Mouse (Mus musculus) neutrophil, adult 5-6 weeks (primary cell): ENCODE results near the gene Kctd4. TPM values are rescaled to one million over a fixed set of nuclear protein-coding genes. Genes with fewer than 3 reads are reported as not detected.
"Not testable (repeated sequence)": the region's sequence is repeated elsewhere in the genome, so short reads cannot be mapped to it uniquely, and the experiment has no call there.

Experiments used
- ATAC-seq: fragments of 151-379, 151-347 bp; 2 replicates; pipeline ENCODE4 v1.8.0; 2017; ENCODE audit warnings: mild to moderate bottlenecking, moderate TSS enrichment; ENCODE audit not compliant: insufficient number of reproducible peaks, poor library complexity, low FRiP score, severe bottlenecking; ENCODE audit errors: extremely low read depth
- total RNA-seq: library from RNA; stranded (forward); fragments of 200-1000 nt; gene quantifications from 2 replicates; pipeline ENCODE4 v1.2.3, GENCODE M21; 2017

The Kctd4 gene
- total RNA-seq: 0.49 and 0.58 TPM in 2 replicates

DNA sequence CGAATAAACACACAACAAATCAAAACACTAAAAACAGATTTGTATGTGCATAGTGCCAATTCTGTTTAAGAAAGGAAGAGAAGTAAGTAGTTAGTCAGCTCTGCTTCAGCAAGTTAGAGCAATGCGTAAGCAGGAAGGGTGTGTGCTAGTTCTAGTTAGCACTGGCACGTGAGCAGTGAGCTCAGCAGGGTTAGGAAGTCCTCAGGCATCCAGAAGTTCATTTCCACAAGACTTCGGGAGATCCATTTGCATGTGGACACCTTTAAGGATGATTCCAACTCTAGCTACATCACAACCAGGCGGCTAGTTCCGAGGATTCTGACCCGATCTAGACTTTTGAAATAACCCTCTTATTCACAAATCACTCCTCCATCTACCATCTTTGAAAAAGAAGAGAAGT lies at the start of gene Kctd4:
TSS of gene Kctd4 (plus strand) at position 244 of the 400 bp plus-strand sequence.
- no peak for ATAC-seq

DNA sequence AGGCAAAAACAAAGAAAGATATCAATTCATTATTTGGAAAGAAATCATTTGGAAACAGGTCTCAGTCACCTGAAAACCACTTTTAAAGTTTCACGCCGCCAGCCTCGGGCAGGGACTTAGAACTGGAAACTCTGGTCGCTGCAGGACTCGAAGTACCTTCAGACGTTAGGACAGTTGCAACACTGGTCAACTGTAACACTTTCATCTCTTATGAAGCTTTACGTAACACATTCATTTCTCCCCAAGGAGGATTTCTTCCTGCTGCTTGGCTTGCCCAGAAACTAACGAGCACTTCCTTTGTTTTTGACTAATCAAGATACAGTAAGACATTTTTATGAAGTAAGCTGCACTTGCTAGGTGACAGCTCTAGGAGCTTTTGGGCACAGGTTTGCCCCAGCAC lies 47.9 kb upstream of the Kctd4 start:
- ATAC-seq: no peak

DNA sequence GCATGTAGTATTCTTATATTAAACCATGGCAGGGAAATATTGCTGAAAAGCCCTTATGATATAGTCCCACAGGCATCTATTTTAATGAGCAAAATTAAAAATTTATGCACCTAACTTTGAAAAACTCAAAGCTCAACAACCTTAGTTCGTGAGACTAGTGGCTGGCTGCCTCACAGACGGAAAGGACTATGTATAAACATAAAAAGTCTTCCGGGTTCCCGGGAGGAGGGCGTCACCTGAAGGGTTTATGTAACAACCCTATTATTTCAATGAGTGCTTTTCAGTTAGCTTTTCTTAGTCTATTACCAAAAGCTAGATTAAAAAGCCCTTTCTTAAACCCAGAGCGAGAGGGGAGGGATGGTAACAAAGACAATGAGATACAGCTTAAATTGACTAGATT lies 42.8 kb upstream of the Kctd4 start:
- ATAC-seq: no peak

DNA sequence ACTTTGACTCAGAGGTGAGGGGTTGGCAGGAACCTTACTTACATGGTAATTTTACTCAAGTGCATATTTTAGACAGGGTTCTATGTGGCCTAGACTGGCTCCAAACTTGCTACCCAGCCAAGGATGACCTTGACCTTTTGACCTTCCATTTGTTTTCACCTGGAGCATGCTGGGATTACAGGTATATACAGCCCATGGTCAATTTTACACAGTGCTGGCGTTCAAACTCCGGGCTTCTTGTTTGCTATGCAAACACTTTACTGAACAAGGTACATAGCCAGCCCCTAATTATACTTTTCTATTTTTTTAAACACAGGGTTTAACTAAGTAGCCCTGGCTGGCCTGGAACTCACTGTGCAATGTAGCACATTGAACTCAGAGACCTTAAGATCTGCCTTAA lies 42.1 kb upstream of the Kctd4 start:
- ATAC-seq: no peak

DNA sequence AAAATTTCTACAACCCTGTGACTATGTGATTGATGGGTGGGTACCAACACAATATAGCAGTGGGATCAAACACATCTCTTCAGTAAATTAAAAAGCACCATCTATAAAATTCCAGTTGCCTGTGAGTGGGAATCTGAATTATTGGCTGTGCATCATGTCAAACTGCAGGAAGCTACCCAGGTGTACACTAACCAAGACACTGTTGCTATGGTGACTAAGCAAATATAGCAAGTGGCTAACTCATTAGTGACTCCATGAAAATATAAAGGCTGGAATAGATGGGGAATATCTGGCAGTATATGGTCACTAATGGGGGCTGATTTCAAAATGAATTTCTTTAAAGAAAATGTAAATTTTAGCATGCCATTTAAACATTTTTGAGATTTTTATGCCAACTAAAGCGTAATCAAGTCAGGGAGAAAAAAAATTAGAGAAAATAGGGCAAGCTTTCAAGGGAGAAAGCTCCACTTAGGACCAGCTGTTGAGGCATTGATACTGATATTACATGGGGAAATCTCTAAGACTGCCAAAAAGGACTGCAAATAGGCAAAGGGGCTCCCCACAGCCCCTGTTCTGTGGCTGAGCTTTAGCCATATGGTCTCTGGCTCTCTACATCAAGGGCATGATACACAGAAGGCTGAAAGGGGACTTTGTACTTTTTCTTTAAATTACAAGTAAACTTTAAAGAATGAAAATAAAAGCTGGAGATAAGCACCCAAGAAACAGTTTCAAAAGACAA lies 31.3 kb upstream of the Kctd4 start:
- no peak for ATAC-seq

DNA sequence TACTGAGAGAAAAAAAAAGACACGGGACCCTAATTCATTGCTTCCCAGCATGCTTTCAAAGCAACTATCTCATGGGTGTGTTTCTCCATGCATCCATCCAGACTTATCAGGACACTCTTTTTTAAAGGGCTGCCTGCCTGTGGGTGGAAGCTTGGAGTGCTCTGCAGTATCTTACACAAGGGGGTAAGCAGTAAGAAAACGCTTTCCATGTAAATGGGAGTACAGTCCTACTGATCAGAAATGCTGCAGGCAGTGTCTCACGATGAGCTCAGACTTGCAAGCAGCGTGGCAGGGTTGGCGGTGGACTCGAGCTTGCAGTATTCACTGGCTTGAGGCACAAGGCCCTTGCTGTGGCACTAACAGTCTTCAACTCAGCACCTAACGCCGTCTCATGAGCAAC lies 25.1 kb upstream of the Kctd4 start:
- ATAC-seq: not testable (repeated sequence)

DNA sequence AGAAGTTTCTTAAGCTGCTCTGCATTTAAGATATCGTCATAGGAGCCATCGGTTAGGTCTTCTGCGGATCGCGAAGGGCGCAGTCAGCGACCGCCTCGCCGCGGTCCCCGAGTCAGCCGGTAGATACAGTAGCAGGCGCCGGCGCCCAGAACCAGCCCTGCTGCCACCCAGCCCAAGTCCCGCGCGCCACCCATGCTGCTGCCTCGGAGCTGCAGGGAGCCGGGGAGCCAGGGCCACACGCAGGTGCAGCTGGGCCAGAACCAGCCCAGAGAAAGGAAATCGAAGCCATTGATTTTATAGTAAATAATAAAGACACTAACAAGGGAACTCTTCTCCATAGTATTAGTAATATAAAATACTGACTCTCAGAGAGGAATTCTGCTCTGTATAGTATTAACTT lies 23.5 kb upstream of the Kctd4 start:
- no peak for ATAC-seq

DNA sequence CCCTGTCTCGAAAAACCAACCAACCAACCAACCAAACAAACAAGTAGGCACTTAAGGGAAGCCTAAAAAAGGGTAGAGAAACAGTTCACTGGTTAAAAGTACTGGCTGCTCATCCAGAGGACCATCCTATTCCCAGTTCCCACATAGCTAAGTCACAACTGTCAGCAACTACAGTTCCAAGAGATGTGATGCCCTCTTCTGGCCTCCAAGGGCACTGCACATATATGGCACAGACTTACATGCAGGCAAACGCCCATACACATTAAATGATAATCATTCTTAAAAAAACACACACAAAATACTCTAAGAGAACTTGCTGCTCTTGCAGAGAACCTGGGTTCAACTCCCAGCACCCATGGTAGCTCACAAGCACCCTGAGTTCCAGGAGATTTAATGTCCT lies 20.4 kb upstream of the Kctd4 start:
- ATAC-seq: no peak

DNA sequence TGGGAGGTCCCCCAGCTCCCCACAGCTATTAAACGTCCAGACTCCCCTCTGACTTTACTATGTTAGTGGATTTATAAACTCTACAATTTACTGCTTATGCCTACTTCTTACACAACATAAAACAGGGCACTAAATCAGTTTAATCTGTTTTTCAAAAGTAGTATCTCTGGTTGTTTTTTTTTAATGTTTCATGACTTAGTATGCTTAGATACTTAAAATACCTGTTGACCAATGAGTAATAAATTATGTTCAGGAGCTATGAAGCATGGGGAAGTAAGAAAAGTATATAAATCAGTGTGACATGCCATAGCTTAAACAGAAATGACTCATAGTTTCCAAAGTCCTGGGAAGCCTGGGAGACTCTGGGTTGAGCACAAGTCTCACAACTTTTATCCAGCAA lies 17.1 kb upstream of the Kctd4 start:
- no peak for ATAC-seq

DNA sequence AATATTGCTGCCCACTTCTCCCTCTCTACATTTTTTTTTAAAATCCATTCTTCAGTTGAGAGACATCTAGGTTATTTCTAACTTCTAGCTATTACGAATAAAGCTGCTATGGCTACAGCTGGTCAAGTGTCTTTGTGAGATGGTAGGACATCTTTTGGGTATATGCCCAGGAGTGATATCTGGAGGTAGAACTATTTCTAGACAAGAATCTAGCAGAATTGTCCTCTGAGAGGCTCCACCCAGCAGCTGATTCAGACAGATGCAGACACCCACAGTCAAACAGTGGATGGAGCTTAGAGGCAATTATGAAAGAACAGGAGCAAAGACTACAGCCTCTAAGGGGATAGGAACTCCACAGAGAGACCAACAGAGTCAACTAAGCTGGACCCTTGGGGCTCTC lies 13.3 kb upstream of the Kctd4 start:
- no peak for ATAC-seq

DNA sequence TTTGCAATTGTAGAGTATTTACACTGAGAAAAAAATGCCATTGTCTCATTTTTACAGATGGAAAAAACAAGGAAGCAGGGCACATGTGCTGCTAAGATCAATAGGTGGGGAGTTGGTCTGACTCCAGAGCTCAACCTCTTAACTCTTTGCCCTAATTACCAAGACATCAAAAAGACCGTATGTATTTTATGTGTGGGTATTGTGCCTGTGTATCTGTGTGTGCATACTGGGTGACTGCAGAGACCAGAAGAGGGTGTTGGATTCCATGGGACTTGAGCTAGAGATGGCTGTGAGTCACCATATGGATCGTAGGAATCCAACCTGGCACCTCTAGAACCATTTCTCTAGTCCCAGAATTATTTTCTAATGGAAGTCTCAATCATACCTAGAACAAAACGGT lies 12.4 kb upstream of the Kctd4 start:
- ATAC-seq: no peak

DNA sequence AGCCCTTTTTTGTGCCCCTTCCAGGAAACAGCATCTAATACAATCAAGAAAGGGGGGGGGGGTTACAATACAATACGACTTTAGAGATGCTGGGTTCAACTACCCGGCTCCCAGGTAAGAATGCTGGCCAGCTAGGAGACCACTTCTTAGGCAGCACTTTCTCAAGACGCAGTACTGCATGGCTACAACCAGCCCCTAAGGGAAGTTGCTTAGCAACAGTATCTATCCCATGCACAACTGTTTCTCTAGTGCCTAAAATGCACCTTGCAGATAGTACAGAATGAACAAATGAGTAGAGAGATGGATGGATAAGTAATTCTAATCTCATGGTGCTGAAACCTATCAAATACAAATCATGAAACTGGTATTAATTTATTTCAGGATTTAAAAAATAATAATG lies 7.1 kb upstream of the Kctd4 start:
- ATAC-seq: no peak

DNA sequence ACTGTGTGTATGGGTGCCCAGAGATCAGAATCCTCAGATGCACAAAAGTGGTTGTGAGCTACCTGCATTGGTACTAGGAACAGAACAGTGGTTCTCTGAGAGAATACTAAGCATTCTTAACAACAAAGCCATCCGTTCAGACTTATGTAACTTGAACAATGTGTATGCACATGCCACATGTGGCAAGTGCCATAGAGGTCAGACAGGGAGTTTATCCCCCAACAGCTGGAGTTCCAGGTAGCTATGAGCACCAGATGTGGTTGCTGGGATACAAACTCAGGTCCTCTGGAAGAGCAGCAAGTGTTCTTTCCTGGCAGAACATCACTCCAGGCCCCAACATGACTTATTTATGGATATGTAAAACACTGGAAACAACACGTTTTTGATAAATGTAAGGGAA lies 1.8 kb upstream of the Kctd4 start:
- ATAC-seq: no peak

DNA sequence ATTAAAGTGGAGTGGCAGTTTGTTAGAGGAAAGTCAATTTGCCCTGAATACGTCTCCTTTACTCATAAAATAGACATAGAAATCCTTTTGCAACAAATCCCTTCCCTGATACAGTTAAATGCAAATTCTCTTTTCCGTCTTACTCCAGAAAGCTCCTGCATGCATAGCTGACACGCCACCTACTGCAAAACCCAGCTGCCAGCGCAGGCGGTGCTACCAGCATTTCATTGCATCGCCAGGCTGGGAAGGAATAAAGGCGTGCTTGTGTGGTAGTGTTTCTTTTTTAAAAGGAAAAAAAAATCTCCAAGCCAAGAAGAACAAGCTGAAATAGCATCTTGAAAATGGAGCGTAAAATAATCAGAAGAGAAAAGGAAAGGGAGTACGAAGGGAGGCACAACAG lies 7.4 kb downstream of the Kctd4 start:
- no peak for ATAC-seq

DNA sequence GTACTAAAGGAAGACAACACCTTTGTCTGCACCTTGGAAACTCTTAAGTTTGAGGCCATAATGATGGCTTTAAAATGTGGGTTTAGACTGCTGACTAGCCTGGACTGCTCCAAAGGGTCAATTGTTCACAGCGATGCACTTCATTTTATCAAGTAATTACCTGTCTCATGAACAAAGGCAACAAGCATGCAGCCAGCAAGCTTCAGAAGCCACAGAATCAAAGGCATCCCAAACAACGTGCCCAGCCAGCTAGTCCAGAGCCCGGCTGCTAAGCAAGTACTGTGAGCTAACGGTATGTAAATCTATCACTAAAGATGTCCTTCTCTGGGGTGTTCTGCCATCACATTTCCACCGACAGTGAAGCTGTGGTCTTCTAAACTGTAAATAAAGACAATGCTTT lies 8.4 kb downstream of the Kctd4 start:
- ATAC-seq: no peak

DNA sequence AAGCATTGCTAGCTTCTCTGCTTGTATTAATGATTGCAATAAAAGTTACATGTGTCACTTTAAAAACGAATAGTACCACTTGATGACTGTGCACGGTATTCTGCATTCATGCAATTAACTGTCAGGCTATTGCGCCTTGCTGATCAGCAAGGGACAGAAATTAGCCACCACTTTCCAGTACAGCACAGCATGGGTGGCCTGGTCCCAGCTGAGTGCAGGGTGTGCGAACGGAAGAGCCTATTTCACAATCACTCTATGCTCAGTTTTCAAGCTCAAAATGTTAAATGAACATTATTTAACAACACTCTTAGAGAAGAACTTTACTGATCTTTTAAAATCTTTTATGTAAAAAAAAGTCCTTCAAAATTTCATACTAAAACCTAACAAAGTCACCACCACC lies 9.2 kb downstream of the Kctd4 start:
- ATAC-seq: no peak

DNA sequence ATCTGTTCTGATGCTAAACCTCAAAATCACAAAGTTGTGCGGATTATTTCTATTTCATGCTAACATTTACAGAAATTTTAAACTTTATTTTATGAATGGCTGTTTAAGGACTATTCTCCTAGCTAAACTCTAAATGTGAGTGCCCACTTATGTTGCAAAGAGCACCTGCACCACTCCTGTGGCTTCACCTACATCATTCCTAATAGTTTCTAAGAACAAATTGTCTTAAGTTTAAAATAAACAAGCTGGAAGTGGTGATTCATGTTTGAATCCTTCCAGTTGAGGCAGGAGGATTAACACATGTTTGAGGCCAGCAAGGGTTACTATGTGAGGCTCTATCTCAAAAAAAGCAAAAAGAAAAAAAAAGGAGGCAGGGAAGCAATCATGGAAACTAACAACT lies 9.6 kb downstream of the Kctd4 start:
- no peak for ATAC-seq

DNA sequence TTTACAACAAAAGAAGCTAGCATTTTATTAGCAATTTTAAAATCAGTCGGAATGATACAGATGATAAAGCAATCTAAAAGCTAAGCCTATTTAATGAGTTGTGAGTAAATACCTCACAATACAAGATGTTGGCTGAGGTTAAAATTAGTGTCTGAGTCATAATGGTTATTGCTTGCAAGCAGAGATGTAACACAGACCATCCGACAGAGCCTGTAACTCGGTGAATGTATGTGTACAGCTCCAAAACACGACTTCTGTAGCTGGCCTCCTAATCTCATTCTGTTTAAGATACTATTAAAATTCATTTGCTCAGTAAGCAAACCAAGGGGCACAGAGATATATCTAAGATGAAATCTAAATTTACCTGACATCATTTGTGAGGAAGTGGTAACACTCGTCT lies 12.5 kb downstream of the Kctd4 start:
- ATAC-seq: no peak

DNA sequence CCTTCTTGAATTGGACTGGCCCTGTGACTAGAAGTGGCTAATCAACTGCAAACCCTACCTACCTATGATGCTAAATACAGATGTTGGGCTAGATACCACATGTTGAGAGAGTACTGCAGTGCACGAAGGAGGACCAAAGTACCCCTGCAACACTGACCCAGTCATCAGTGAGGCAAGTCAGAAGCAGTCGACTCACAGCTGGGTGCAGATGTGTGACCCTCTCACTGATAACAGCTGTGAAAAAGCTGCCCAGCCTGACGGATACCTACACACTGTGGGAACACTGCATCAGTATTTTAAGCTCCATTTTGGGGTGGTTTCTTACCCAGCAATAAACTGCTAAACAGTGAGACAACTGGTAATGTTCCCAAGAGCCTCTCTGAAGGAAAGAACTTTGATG lies 21.3 kb downstream of the Kctd4 start:
- ATAC-seq: no peak

DNA sequence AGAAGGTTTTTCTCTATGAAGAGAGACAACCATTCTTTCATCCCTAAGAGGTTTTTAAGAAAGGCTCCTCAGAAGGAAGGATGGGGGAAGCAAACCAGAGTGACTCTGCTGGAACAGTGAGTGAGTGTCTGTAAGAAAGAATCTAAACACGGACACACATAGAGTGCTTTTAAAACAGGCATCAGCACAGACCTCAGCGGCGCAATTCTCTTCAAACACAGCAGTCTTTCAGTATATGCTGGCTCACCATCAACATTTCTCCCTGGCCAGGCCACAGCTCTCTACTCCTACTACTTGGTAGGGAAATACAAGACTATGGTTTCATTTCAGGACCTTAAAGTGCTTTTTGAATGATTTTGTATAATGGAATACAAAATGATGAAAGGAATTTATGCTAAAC lies 26.4 kb downstream of the Kctd4 start:
- ATAC-seq: no peak

DNA sequence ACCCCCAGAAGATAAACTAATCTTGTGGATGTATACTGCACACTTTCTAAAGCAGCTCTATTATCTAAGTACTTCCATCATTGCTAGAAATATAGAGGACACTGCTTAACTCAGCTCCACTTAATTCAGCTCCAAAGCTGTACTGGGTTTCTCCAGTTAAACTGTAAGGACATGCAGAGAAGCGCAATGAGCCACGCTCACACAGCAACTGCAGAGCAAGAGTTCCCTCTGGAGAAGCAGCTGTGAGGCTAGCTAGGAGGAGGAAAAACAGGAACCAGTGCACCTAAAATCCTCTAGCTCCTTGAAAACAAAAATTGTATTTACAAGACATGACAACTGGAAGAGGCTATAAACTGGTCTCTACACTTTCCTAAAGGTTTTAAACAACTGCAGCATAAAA lies 29.1 kb downstream of the Kctd4 start:
- no peak for ATAC-seq
